Mouse (Mus musculus) spleen, postnatal 4 days (tissue): Measurements from ENCODE around the gene Vps13d.

Source experiments
- DNase-seq, 2 experiments: peaks; one replicate each; pipeline ENCODE4 v3.0.0; 2022; ENCODE audit warnings: low spot score in 2 of 2

The Vps13d gene

DNA sequence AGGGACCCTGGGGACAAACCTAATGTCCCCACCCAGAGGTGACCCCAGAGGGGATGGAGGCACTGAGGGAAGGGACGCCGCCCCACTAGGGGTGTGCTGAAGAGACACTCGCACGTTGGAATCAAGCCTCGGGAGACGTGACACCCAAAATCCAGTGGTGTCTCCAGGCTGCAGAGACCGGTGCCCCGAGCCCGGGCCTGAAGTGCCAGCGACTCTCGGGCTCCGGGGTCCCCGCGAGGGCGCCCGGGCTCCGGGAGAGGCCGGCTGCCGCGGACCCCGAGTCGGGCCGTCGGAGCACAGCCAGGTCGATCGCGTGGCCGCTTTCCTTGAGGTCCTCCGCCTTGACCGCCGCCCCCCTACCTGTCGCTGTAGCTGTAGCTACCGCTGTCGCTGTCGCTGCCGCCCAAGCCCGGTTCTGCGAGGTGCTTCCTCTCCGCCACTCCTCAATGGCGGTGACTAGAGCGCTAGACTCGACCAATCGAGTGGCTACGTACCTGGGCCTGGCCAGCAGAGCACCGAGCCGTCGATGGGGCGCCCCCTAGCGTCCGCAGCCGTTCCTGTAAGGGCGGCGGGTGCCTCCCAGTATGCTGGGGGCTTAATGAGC is at the start of gene Vps13d:
TSS of gene Vps13d (minus strand) at position 447 of the 604 bp plus-strand sequence.
- peak; percentile 94 to 99 for DNase-seq

DNA sequence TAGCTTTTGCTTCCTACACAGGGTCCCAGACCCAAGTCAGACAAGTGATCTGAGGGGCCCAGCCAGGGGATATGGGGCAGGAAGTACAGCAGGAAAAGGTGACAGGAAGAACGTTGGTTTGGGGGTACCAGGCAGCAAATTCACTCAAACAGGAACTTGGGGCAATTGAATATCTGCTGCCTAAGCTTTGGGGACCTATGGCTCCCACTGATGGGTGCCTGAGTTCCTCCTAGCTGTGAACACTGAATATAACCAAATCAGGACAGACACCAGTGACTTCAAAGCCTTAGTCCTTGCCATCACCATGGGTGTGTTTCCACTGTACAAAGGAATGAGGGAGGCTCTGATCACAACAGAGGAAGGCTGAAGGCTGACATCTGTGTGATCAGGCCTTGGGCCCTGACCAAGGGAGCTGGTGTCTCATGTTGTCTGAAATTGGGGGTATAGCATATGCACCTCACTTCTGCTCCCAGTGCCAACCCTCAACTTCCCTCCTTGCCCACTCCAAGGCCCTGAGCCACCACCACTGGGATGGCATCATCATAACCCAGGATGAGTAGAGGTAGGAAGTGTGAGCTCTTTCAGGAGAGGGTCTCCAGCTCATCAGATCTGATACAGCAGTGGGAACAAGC is 48.0 kb upstream of the Vps13d start:
- DNase-seq, result no peak

DNA sequence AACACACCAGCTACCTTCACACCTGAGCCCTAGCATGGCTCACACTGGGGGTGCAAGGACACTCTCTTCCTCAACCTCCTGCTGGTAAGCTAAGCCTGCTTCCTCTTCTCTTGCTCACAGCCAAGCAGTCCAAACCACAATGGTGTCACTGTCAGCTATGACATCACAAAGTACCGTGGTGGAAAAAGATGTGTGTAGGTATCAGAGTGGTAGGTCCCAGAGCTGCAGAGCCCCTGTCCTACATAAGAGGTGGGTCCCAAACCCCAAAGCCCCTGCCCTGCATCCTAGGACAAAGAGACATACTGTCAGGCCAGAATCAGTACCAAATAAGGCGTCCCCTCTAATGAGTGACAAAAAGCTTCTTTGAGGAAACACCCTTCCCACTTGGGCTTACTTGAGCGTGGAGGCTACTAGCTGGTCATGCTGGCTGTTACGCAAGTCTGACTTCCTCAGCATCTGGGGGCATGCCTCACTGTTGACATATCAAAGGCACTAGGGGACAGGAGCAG is 46.0 kb upstream of the Vps13d start:
- peak in 1 of 2 experiments; percentile 39 for DNase-seq

DNA sequence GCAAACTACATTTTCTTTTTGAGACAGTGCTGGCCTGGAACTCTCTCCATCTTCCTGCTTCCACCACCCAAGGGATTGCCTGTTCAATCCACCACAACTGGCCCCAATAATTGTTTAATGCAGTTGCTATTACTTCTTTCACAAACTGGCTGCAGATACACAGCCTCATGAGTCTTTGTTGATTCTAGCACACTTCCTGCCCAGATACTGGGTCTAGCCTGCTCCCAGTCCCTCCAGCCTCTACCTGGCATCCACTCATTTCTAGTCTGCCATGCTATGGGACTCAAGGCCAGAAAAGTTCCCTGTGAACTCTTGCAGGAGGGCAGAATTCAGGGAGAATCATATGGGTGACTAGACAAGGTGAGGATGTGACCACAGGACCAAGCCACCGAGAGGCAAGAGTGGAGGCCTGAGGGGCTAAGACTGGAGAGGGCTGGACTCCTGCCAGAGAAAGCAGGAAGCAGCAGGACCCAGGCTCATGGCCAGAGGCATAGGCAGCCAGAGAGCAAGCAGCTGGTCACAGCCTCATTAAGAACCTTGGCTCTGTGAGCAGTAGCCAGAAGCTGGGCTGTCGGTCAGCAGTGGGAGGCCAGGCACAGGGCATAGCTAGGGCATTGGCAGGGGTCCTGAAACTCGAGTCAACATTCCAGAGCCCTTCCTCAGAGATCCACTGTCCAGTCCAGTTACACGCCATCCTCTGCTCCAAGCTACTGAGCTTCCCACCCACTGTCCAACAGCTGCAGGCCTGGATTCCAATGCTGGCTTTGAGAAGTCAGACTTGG is 44.4 kb upstream of the Vps13d start:
- no peak for DNase-seq

DNA sequence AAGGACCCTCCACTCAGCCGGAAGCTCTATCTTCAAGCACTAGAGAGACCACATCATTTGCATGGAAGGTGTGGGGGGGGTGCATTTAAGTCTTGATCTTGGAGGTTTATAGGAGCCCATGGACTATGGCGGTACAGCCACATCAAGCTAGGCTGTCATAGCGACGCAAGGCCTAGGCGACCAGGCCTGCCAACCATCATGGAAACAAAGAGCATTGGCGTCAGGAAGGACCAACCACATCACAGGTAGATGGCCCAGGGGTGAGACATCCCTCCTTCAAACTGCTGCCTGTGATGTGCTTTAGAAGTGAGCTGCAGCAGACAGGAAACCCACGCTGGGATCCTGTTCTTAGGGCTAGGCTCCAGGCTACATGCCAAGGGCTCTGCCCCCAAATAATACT is 41.2 kb upstream of the Vps13d start:
- no peak for DNase-seq

DNA sequence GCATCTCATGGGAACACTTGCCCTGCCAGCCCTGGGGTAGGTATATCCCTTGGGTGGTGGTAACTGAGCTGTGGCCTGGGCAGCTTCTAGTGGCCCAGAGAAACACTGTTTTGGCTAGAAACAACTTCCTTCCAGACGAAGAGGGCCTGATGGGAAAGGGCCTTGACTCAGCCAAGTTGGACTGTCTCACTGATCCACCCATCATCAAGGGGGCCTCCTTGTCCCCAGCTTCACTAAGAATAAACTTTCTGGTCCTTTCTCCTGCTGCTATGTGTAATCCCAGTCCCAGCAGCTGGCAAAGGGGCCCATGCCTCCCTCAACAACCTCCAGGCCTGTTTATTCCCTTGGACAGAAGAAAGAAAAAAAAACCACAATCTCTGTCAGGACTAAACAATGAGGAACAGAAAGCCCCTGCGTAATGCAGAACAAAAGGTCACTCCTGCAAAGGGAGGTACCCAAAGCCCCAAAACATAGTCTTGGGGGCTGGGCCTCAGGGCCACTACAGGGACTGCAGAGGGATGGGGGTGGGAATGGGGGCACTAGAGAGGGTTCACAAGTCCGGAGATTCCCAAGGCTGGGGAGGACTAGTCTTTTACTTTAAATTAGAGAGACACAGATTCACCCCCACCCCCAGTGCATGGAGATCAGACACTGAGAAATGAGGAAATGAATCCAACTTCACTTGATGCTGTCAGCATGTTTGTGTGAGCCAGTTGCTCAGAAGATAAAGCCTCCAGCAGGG is 38.9 kb upstream of the Vps13d start:
- peak in 1 of 2 experiments; percentile 63 for DNase-seq

DNA sequence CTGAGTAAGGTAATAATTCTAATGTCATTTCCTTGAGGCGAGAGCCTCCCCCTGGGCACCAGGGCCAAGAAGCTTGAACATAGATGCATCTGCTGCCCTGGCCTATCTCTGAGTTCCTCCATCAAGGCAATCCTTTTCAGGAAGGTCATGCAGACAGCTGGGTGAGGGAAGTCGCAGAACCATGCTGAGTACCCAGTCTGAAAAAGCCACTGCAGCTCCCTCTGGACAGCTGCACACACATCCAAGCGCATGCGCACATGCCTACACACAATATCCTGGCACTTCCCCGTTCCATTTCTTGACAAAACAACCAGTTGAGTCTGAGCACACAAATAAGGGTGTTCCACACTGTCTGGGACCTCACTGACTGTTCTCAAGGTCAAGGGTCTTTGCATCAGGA is 36.9 kb upstream of the Vps13d start:
- no peak for DNase-seq

DNA sequence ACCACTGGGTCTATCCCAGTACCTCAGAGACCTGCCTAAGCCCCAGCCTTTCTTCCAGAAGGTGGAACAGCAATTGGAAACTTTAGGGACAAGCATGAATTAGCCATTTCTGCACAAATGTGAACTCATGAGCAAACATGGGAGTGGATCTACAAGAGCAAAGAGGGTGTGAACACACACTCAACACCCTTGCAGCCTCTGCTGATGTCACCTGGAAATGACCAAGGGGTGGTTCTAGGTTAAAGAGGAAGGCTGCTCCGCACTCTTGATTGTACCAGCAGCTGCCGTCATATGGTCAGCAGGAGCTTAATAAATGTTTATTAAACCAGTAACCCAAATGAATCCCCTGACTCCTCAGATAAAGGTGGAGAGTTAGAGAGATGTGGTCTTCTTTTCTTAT is 35.8 kb upstream of the Vps13d start:
- DNase-seq, result no peak

DNA sequence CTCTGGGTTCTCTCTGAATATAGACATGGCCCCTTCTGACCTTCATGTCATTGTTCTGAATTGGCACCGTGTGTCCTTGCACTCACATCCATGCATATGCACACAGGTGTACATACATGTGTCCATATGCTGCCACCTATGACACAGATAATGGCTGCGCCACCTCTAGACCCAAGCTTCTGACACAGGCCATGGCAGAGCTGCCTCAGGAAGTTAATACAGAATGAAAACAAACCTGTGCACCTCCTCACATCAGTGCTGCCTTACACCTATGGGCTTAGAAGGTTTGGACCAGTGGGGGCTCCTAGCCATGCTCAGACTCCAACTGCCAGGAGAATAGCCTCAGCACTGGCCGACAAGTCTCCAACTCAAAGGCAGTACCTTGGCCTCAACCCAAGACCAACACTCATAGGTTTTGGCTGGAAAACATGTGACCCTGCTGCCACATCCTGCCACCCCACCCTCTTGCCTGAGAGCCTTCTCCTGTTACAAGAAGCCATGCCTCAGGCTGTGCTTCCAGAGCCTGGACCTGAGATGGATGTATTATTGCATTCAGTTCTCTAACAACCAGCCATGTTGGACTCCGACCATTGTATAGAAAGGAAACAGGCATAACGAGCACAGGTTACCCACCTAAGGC is 34.8 kb upstream of the Vps13d start:
- no peak for DNase-seq

DNA sequence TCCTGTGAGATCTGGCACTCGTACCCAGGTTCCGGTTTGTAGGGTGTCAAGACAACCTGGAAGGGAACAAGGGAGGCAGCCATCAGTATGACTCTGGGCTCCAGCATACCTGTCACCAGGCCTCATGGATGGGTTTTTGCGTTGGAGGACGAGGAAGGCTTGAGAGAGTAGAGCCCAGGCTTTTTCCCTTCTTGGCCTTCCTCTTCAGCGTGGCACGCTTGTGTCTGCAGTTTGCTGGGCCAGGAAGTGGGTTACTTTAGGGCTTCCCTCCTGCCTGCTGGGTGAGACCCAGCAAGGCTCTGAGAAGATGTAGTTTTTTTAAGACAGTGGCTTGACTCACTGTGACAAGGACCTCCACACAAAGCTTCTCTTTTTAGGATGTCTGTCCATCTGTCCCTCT is 34.2 kb upstream of the Vps13d start:
- DNase-seq, result no peak

DNA sequence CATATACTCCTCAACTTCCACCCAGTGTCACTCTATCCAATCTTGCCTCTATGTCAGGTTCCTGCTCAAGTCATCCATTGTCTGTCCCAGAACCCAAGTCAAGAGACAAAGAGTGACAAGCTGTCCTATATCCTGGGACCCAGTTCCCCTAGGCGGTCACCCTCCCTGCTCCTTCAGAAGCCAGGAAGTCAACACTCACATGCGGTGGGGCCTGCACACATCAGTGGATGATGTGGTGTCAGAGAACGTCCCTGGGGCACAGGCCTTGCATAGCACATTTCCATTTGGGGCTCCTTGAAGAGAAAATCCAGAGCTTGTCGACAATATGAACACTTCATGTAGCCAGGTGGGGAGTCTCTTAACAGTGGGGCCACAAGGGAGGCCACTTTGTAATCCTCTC is 29.8 kb upstream of the Vps13d start:
- no peak for DNase-seq

DNA sequence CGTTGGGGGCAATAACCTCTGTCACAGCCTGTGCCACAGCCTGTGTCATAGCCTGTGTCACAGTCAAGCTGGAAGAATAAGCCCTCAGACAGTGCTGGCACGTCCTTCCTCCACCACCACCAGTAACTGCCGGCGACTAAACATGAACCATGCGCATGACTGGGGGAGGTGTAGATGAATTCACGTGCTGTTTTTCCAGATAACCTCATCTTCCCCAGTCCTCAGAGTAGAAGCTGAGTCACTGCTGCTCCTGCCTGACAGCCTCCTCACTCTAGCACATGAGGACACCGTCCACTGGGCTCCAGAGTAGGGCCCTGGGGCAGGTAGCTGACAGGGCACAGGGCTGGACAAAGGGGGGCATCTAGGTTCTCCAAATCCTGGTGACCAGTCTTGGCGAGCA is 27.3 kb upstream of the Vps13d start:
- DNase-seq, result no peak

DNA sequence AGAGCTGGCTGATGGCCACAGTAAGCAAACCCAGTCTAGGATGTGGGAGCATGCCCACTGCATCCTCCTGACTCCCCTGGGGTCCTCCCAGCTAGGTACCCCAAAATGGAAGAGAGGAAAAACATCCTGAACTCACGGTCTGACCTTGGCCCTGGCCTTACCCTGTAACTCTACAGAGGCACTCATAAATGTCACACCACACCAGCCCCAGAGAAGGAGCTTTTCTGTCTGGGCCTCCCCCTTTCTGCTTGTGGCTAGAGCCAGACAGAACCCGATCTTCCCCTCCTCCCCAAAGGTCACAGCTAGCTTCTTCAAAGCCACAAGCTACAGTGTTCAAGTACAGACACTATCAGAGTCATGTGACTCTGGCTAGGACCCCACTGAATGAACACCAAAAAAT is 26.6 kb upstream of the Vps13d start:
- DNase-seq, result no peak

DNA sequence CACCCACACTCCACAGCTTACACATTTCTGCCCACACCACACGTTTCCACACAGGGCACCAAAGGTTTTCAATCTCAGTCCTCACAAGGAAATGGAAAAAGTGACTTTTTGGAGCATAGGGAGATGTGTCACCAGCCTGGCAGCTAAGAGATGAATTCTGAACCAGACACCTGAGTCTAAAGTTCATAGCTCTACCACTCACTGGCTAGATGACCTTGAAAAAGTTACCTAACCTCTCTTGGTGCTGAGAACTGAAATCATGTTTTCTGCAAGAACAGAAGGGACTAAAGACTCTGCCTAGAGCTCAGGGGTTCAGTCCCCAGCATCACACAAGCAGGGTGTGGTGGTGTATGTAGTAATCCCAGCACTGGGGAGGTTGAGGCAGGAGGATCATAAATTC is 25.2 kb upstream of the Vps13d start:
- DNase-seq, result no peak

DNA sequence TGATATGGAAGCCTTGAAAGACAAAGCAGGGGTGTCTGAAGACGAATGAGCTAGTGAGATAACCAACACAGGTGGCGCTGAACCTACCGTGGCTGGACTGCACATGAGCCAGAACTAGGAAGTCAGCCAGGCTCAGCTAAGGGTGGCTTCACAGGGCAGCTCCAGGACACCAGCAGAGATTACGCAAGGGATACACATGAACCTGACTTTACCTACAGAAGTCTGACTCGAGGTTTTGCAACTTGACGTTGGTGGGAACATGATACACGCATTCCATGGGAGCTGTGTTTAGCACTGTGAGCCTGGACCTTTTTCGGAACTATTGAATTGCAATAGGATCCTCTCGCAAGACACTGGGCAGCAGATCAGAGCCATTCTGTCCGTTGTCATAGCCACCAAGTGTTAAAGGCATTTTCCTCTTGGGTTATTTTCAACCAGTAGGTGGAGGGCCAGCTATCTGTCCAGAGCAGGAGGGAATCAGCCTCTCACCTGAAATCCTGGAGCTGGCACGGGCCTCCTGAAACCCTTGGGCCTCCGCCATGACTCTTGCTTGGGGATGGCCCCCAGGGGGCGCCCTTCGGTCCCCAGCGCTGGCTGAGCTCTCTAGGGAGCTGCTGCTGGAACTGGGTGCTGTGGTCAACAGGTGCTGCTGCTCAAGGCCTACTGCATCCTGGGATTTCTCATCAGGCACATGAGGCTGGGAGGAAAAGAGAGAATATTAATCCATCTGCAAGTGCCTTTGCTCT is 24.6 kb upstream of the Vps13d start:
- peak; percentile 54 to 85 for DNase-seq

DNA sequence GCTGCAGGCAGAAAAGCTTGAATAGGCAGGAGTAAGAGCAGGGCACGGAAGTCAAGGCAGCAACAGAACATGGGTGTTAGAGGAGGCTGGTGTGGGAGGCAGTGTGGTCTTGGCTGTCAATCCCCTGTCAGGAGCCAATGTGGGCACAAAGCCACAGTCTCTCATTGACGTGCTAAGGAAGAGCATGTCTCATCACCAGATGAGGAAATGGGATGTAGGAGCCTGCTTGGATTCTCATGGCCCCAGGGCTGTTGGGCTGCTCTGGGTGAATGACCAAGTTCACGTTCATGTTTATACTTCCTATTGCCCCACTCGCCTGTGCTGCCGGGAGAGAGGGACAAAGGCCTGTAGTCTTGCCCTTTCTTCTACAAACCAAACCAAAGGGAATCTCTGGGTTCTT is 23.0 kb upstream of the Vps13d start:
- DNase-seq, result no peak

DNA sequence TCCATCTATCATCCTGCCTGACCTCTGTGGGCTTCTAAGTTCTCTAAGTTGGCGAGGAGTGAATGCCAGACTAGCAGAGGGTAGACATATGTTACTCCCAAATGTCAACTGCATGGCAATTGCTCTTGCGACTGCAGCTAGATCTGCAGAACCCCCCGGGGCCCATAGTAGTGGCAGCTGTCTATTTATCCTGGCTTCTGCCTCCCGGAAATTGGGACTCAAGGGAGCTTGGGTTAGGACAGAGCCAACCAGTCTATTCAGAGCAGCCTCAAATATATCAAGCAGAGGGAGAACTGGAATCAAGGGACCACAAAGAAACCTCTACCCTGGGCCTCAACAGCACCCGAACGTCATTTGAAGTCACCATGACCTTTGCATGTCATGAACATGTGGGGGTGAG is 22.2 kb upstream of the Vps13d start:
- DNase-seq, result no peak

DNA sequence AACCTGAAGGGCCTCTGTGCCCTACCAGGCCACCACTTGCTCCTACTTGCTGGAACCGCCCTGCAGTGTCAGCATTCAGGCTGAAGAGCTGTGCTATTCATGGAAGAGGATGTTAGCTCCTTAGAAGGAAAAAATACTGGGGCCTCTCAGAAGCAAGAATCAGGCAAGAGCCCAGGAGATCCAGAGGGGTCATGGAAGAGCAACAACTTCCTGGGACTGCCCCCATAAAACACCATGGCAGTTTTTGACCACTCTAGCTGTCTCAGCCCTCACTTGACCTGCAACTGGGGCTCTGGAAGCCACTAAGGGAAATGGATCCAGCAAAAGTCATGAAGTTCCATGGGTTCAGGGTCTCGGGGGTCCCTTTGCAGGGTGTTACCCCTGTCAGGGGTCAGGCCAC is 20.6 kb upstream of the Vps13d start:
- no peak for DNase-seq

DNA sequence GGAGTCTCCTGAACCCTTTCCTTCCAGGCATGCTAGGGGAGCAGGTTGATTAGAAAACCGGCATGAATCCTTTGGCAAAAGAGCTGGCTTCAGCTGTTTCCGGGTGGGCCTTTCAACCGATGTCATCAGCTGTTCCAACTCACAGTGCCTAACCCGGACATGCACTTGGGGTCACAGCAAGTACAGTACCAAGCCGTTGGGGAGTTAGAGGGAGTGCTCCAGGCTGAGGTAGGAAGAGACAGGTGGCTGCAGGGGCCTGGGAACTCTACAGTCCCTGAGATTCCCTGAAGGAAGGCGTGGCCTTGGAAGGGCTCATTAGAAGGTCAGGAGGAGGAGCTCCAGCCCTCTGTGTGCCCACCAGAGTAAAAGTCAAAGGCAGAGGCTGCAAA is 20.0 kb upstream of the Vps13d start:
- no peak for DNase-seq

DNA sequence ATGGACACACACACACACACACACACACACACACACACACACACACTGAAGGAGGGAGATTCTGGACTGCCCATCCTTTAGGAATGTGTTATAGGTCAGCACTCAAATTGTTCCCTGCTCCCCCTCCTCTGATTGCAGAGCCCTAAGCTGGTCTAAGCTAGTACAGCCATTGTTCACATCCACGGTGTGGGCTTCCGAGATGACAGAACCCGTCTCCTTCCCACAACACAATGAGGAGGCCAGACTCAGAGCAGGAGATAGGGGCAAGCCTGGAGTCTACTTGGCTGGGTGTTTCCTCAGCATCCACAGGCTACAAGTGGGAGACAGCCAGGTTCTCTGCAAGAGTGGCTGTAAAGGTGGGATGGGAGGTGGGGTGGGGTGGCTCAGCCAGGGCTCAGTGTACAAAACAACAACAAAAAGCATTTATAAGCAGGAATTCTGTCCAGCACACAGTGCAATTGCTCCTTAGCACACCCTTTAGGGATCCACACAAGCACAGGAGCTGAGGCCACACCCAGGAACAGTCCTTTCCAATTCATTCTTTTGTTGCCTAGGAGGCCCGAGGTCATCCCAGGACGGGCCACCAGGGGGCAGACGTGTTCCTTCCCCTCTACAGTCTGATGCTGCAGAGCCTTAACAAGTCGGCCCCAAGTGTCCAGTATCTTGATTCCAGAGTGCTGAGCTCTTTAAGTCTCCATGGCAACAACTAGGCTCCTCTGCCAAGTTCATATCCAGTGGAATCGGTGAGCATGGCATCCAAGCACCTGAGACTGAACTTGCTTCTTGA is 19.4 kb upstream of the Vps13d start:
- DNase-seq, result peak; percentile 89 to 98
